In the genomic region with DNA sequence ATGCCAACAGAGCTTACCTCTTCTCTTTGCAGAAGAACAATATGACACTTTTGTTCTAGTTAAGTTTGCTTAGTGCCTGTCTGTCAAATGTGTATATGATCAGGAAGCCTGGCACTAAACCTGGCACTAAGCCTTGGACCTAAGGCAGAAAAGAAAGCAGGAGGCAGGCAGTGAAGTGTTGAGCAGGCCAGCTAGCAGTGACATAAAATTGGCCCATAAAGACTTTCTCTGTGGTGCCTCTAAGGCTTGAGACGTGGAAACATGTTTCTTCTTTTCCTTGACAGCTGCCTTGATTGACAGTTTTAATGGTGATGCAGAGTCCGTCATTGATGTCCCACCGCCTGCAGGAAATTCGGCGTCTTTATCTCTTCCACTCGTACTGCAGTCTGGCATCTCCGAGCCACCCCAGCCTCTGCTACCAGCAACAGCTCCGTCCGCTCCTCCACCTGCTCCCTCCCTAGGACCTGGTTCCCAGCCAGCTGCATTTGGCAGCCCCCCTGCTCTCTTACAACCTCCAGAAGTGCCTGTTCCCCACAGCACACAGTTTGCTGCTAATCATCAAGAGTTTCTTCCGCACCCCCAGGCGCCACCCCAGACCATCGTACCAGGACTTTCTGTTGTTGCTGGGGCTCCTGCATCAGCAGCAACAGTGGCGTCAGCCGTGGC, we compare ENCODE assay signal across 17 mouse cellular contexts. TPM values are rescaled to one million over a fixed set of nuclear protein-coding genes. Genes with fewer than 3 reads are reported as not detected.
"Had no signal": no experiment of that assay in that cellular context is flagged by ENCODE, and none has a peak within 500 bp of the region (broad histone marks: within the 10 kb centered on the region; RNA-seq: fewer than 3 reads in every experiment).

No protein-coding gene starts in this region.

- ATAC-seq: lung, postnatal 0 days; midbrain, embryonic 13.5 days had no signal

- H3K4me1 ChIP-seq: limb, embryonic 13.5 days; liver, embryonic 15.5 days; midbrain, embryonic 13.5 days; neural tube, embryonic 12.5 days had no signal

- H3K9ac ChIP-seq: limb, embryonic 13.5 days; liver, embryonic 15.5 days; midbrain, embryonic 13.5 days; neural tube, embryonic 12.5 days had no signal

- H3K4me2 ChIP-seq: limb, embryonic 13.5 days; liver, embryonic 11.5 days; liver, embryonic 15.5 days; midbrain, embryonic 13.5 days; neural tube, embryonic 12.5 days had no signal

- H3K4me3 ChIP-seq: limb, embryonic 13.5 days; liver, embryonic 15.5 days; midbrain, embryonic 13.5 days; neural tube, embryonic 12.5 days had no signal

- H3K27ac ChIP-seq: kidney, postnatal 0 days; limb, embryonic 13.5 days; liver, embryonic 15.5 days; midbrain, embryonic 13.5 days; neural tube, embryonic 12.5 days; stomach, postnatal 0 days had no signal

- DNase-seq: kidney, postnatal 36 days; layer of hippocampus, adult 9-11 months; layer of hippocampus, postnatal 36 days; lung, adult 2 months; lung, postnatal 36 days; thymus, postnatal 4 days had no signal

- H3K9me3 ChIP-seq: midbrain, embryonic 13.5 days; neural tube, embryonic 12.5 days had no signal

- H3K27me3 ChIP-seq: limb, embryonic 13.5 days; liver, embryonic 15.5 days; midbrain, embryonic 13.5 days; neural tube, embryonic 12.5 days had no signal

RNA-seq across cellular contexts. Expression of gene Maneal, which starts 23.8 kb away (rescaled TPM):
- total RNA-seq: neutrophil, adult 5-6 weeks had no signal

RNA-seq across cellular contexts. Expression of gene Epha10, which starts 42.5 kb away (rescaled TPM):
- total RNA-seq: megakaryocyte progenitor cell, adult 5-6 weeks; monocyte, adult 5-6 weeks; neutrophil, adult 5-6 weeks had no signal
- polyA plus RNA-seq: kidney, postnatal 0 days; liver, embryonic 11.5 days; liver, embryonic 15.5 days; lung, adult 2 months; lung, postnatal 0 days; stomach, postnatal 0 days had no signal
